Mouse (Mus musculus): ENCODE data around the gene Ago3. TPM values are rescaled to one million over a fixed set of nuclear protein-coding genes. Genes with fewer than 3 reads are reported as not detected.

Ago3 gene
- 11.5 and 13.9 TPM in 2 replicates for polyA plus RNA-seq (2015; fragmentation: Nextera tagmentation; extraction: Ambion mirVana)

DNA sequence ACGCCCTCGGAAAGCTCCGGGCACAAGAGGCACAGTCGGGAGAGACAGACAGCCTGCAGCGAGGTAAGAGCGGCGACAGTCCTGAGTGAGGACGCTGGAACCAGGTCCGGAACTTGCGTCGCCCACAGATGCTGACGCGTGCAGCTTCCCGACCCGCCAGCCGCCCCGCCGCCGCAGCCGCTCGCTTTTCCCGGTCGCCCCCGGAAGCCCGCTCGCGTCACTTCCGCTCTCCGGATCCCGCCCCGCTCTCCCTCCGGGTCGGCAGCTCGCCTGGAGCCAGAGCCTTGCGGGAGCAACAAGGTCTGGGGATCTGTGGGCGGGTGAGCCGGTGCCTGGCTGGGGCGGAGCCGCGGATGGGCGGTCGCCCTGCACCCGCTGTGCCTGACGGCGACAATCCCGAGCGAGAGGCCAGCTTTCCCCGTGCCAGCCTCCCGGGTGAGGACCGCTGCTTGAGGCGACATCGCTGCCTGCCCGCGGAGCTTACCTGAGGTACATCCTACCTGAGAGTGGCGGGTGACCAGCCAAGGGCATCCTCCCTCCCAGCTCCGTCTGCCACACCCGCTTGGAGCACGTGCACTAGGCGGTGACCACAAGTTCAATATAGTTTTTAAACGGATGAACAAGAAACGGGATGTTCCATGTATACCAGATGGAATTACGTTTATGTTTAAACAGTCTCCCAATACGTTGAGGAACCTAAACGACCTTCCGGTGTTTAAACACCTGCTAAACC lies at the start of gene Ago3:
TSS of gene Ago3 (minus strand) at position 210 of the 733 bp plus-strand sequence.
- H3K9me3 ChIP-seq (replicated peaks), result no peaks in the 10 kb centered on the region

DNA sequence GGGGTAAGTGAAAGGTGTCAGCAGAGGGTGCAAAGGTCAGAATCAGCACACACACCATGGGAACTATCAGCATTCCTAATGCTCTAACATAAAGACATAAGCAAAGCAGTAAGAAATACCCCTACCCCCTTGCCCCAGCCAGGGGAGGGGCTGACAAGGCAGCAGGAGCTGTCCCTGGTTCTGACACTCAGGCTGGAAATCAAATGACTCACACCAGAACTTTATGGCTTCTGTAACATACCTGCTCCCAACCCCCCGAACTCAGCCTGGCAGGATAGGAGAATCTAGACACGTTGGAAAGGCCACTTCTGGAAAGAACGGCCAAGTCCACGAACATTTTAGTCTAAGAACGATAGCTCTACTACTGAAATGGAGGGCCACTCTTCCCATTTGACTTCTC lies 43.7 kb upstream of the Ago3 start:
- Histone ChIP-seq H3K27me3 (no peaks in the 10 kb centered on the region), H3K9me3 (replicated peaks) (no peaks in the 10 kb centered on the region), H3K27ac (no peak overlapping the region), H3K4me1 (replicated peaks) (0 out of 2 replicates have a peak, but pooled peaks cover 5% of the 10 kb centered on the region), H3K9ac (no peak overlapping the region), H3K4me3 (no peak overlapping the region), H3K4me2 (no peak overlapping the region), H3K36me3 (no peaks in the 10 kb centered on the region)
- no peak for ATAC-seq (replicated peaks; ENCODE audit: insufficient number of reproducible peaks, insufficient read depth, low FRiP score, low read depth)
- WGBS, result 44% methylated on average over 5 of the region's 5 CpGs

More for the DNA sequence above, at the start of gene Ago3:
- peak within 1 kb of the TSS; percentile 86 for H3K27ac ChIP-seq
- peaks cover 7% of the 10 kb centered on the region for H3K4me1 ChIP-seq (replicated peaks)
- H3K27me3 ChIP-seq, result no peaks in the 10 kb centered on the region
- H3K36me3 ChIP-seq, result no peaks in the 10 kb centered on the region
- peak within 1 kb of the TSS; percentile 91 for H3K4me2 ChIP-seq
- ATAC-seq (replicated peaks; ENCODE audit: insufficient number of reproducible peaks, insufficient read depth, low FRiP score, low read depth), result peak; percentile 95
- peak within 1 kb of the TSS; percentile 78 for H3K9ac ChIP-seq
- H3K4me3 ChIP-seq, result peak within 1 kb of the TSS; percentile 87
- WGBS, result under 1% methylated on average over 65 of the region's 65 CpGs

GRCm38 (mm10) chr4:126469334-126469733 lies 40.0 kb upstream of the Ago3 start:
- Histone ChIP-seq H3K36me3 (no peaks in the 10 kb centered on the region), H3K9me3 (replicated peaks) (no peaks in the 10 kb centered on the region), H3K9ac (no peak overlapping the region), H3K4me2 (no peak overlapping the region), H3K4me3 (no peak overlapping the region), H3K27ac (no peak overlapping the region), H3K4me1 (replicated peaks) (peaks cover 34% of the 10 kb centered on the region), H3K27me3 (no peaks in the 10 kb centered on the region)
- WGBS, result 63% methylated on average over 1 of the region's 1 CpGs
- ATAC-seq (replicated peaks; ENCODE audit: insufficient number of reproducible peaks, insufficient read depth, low FRiP score, low read depth), result no peak

GRCm38 (mm10) chr4:126468925-126469324 lies 39.6 kb upstream of the Ago3 start:
- ATAC-seq (replicated peaks; ENCODE audit: insufficient number of reproducible peaks, insufficient read depth, low FRiP score, low read depth), result no peak
- H3K27ac ChIP-seq, result no peak overlapping the region
- WGBS, result 6% methylated on average over 8 of the region's 8 CpGs
- H3K4me1 ChIP-seq (replicated peaks), result peaks cover 34% of the 10 kb centered on the region
- peak overlapping the region; percentile 87 for H3K4me2 ChIP-seq
- H3K27me3 ChIP-seq, result no peaks in the 10 kb centered on the region
- peak overlapping the region; percentile 85 for H3K4me3 ChIP-seq
- H3K9me3 ChIP-seq (replicated peaks), result no peaks in the 10 kb centered on the region
- no peaks in the 10 kb centered on the region for H3K36me3 ChIP-seq
- H3K9ac ChIP-seq, result no peak overlapping the region

- peak within 1 kb of the TSS; percentile 85 for H3K4me3 ChIP-seq
- peaks cover 34% of the 10 kb centered on the region for H3K4me1 ChIP-seq (replicated peaks)
- no peaks in the 10 kb centered on the region for H3K9me3 ChIP-seq (replicated peaks)
- H3K36me3 ChIP-seq, result no peaks in the 10 kb centered on the region
- ATAC-seq (replicated peaks; ENCODE audit: insufficient number of reproducible peaks, insufficient read depth, low FRiP score, low read depth), result peak; percentile 86
- H3K4me2 ChIP-seq, result peak within 1 kb of the TSS; percentile 87
- peak within 1 kb of the TSS; percentile 85 for H3K9ac ChIP-seq
- under 1% methylated on average over 55 of the region's 55 CpGs for WGBS
- peak within 1 kb of the TSS; percentile 83 for H3K27ac ChIP-seq
- H3K27me3 ChIP-seq, result no peaks in the 10 kb centered on the region
These were observed 39.0 kb upstream of the Ago3 start, which contains the start of gene Ago1 for GRCm38 (mm10) chr4:126468285-126468901. Gene Ago1, minus strand, starts transcription at chr4:126468583.

DNA sequence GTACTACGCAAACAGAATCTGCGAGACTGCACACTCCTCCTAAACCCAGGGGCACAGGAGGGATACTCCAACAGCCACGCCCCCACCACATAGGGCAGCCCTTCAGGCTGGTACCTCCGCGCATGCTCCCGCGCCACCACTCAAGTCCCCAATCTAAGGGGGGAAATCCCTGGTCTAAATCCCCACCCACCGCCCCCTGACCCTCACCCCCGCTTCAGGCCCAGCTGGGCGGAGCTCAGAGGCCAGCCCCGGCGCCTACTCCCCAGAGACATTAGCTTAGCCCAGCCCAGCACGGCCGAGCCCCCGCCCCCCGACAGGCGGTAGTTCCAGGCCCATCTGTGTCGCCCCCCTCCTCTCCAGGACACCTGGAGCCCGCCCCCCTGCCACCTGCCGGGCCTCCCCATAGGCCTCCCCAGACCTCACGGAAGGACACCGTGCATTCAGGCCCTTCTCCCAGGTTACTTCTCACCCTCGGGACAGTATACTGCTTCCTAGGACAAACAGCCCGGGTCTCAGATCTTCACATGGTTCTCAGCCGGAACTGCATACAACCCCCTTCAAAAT lies 38.4 kb upstream of the Ago3 start:
- Histone ChIP-seq H3K9me3 (replicated peaks) (no peaks in the 10 kb centered on the region), H3K36me3 (no peaks in the 10 kb centered on the region), H3K9ac (peak overlapping the region; percentile 85), H3K4me1 (replicated peaks) (peaks cover 34% of the 10 kb centered on the region), H3K4me2 (peak overlapping the region; percentile 87), H3K27me3 (no peaks in the 10 kb centered on the region), H3K27ac (peak overlapping the region; percentile 83), H3K4me3 (peak overlapping the region; percentile 85)
- peak; percentile 70 for ATAC-seq (replicated peaks; ENCODE audit: insufficient number of reproducible peaks, insufficient read depth, low FRiP score, low read depth)
- 2% methylated on average over 25 of the region's 25 CpGs for WGBS

DNA sequence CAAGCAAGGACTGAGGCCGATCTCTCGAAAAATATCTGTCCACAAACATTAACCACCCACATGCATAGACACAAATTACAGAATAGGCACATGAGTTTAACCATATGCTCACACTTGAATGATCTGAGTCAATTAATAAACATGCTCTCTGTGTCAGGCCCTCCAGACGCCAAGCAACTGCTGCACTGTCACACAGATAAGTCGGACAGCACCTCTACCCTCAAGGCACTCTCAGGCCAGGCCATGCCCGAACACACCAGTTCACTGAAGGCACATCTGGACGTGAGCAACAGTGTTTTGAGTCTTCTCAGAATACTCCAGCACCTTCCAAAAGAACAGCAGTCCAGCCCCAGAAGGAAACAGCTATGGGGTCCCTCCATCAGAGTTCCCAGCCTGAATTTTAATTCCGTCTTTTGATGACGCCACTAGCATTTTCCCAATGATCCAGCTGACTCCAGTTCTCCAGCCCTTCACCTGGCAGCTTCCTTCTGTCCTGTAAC lies 36.9 kb upstream of the Ago3 start:
- H3K4me1 ChIP-seq (replicated peaks), result peaks cover 37% of the 10 kb centered on the region
- 0 out of 2 replicates have a peak overlapping the region, but pooled peaks have one; percentile 19 for H3K9ac ChIP-seq
- H3K27ac ChIP-seq, result no peak overlapping the region
- no peak overlapping the region for H3K4me3 ChIP-seq
- no peaks in the 10 kb centered on the region for H3K9me3 ChIP-seq (replicated peaks)
- H3K36me3 ChIP-seq, result no peaks in the 10 kb centered on the region
- no peak for ATAC-seq (replicated peaks; ENCODE audit: insufficient number of reproducible peaks, insufficient read depth, low FRiP score, low read depth)
- 44% methylated on average over 8 of the region's 8 CpGs for WGBS
- H3K4me2 ChIP-seq, result peak overlapping the region; percentile 15; the same call in 1 of the 2 replicates
- H3K27me3 ChIP-seq, result no peaks in the 10 kb centered on the region

- Histone ChIP-seq H3K9ac (0 out of 2 replicates have a peak overlapping the region, but pooled peaks have one; percentile 19), H3K36me3 (no peaks in the 10 kb centered on the region), H3K4me3 (no peak overlapping the region), H3K27me3 (no peaks in the 10 kb centered on the region), H3K27ac (no peak overlapping the region), H3K4me2 (peak overlapping the region; percentile 15; the same call in 1 of the 2 replicates), H3K4me1 (replicated peaks) (peaks cover 37% of the 10 kb centered on the region), H3K9me3 (replicated peaks) (no peaks in the 10 kb centered on the region)
- WGBS, result 23% methylated on average over 8 of the region's 8 CpGs
- no peak for ATAC-seq (replicated peaks; ENCODE audit: insufficient number of reproducible peaks, insufficient read depth, low FRiP score, low read depth)
These were observed 36.5 kb upstream of the Ago3 start for GRCm38 (mm10) chr4:126465843-126466242.

DNA sequence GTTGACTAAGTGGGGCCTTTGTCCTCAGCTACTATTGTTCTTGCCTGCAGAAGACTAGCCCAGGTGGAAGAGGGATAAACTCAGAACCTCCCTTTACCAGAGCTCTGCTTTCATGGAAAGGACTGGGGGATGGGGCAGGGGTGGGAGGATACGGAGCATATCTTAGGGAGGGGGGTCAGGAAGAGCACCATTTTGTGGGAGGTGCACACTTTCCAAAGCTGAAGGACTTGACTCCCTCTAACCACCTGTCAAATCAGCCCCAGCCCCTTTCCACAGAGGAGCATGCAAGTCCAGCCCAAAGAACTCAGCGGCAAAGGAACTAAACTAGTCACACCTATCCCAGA lies 35.5 kb upstream of the Ago3 start:
- H3K4me3 ChIP-seq, result no peak overlapping the region
- no peak overlapping the region for H3K4me2 ChIP-seq
- ATAC-seq (replicated peaks; ENCODE audit: insufficient number of reproducible peaks, insufficient read depth, low FRiP score, low read depth), result no peak
- no peaks in the 10 kb centered on the region for H3K27me3 ChIP-seq
- no peak overlapping the region for H3K27ac ChIP-seq
- H3K9me3 ChIP-seq (replicated peaks), result no peaks in the 10 kb centered on the region
- H3K4me1 ChIP-seq (replicated peaks), result peaks cover 37% of the 10 kb centered on the region
- peaks cover 1% of the 10 kb centered on the region; the same call in 1 of the 2 replicates for H3K36me3 ChIP-seq
- no peak overlapping the region for H3K9ac ChIP-seq
- 24% methylated on average over 2 of the region's 2 CpGs for WGBS

DNA sequence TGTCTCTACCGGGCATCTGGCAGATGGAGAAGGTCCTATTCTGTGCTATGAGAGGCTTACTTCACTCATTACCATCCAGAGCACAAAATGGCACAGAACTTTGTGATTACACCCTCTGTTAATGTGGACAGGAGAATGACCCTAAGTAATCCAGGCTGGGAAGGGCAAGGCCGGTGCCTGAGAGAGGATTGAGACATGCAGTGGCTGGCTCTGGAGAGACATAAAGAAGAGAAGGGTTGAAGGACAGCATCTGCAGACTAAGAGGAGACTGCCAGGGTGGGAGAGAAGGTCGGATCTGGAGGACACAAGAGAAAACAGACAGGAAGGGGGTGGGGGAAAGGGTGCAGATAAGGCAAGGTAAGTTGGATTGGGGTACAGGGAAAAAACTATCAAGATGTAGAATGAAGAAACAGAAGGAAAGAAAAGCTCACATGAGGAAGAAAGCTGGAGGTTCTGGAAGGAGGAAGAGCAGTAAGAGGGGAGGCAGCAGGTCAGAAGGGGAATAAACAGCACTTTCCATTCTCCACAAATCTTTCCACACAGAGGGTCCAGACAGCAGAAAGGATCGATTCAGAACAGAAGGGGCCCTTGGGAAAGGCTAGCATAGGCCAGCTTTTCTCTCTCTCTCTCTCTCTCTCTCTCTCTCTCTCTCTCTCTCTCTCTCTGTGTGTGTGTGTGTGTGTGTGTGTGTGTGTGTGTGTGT lies 35.0 kb upstream of the Ago3 start:
- H3K9me3 ChIP-seq (replicated peaks), result no peaks in the 10 kb centered on the region
- ATAC-seq (replicated peaks; ENCODE audit: insufficient number of reproducible peaks, insufficient read depth, low FRiP score, low read depth), result no peak
- no peaks in the 10 kb centered on the region for H3K27me3 ChIP-seq
- peaks cover 6% of the 10 kb centered on the region; the same call in 1 of the 2 replicates for H3K36me3 ChIP-seq
- H3K9ac ChIP-seq, result no peak overlapping the region
- H3K4me1 ChIP-seq (replicated peaks), result peaks cover 37% of the 10 kb centered on the region
- H3K4me3 ChIP-seq, result no peak overlapping the region
- H3K27ac ChIP-seq, result no peak overlapping the region
- no peak overlapping the region for H3K4me2 ChIP-seq
- 42% methylated on average over 4 of the region's 4 CpGs for WGBS

- no peaks in the 10 kb centered on the region for H3K9me3 ChIP-seq (replicated peaks)
- no peaks in the 10 kb centered on the region for H3K4me1 ChIP-seq (replicated peaks)
- no peak for ATAC-seq (replicated peaks; ENCODE audit: insufficient number of reproducible peaks, insufficient read depth, low FRiP score, low read depth)
- no peak overlapping the region for H3K27ac ChIP-seq
- no peak overlapping the region for H3K4me3 ChIP-seq
- no peak overlapping the region for H3K4me2 ChIP-seq
- no peaks in the 10 kb centered on the region for H3K27me3 ChIP-seq
- WGBS, result 88% methylated on average over 7 of the region's 7 CpGs
- H3K9ac ChIP-seq, result no peak overlapping the region
- peaks cover 67% of the 10 kb centered on the region for H3K36me3 ChIP-seq
These were observed 26.1 kb upstream of the Ago3 start for GRCm38 (mm10) chr4:126455441-126455840.
